Mouse (Mus musculus) forebrain, embryonic 16.5 days (tissue): ENCODE data around the gene Pou3f3. TPM values are rescaled to one million over a fixed set of nuclear protein-coding genes. Genes with fewer than 3 reads are reported as not detected.

Source experiments
- ATAC-seq: fragments of 200-750 bp; cut with Nextera tagmentation; 2 replicates; pipeline ENCODE4 v1.8.0; 2017; ENCODE audit warnings: mild to moderate bottlenecking, moderate library complexity
- H3K27ac ChIP-seq: fragments of 300-500 bp; sonication (generic); 2 replicates; pipeline ENCODE4 v1.5.1; 2014; ENCODE audit warnings: low read length, control low read depth
- H3K27me3 ChIP-seq: fragments of 300-500 bp; sonication (generic); replicated peaks from 2 replicates; pipeline ENCODE4 v1.6.1; 2014; ENCODE audit warnings: low read length; ENCODE audit not compliant: control insufficient read depth, insufficient read depth
- H3K36me3 ChIP-seq: fragments of 300-500 bp; sonication (generic); 2 replicates; pipeline ENCODE4 v1.6.1; 2014; ENCODE audit not compliant: control insufficient read depth, insufficient read depth
- H3K4me1 ChIP-seq: fragments of 300-500 bp; sonication (generic); replicated peaks from 2 replicates; pipeline ENCODE4 v1.6.1; 2014; ENCODE audit warnings: low read length; ENCODE audit not compliant: control insufficient read depth, insufficient read depth
- H3K4me2 ChIP-seq: fragments of 300-500 bp; sonication (generic); 2 replicates; pipeline ENCODE4 v1.6.1; 2014; ENCODE audit warnings: mild to moderate bottlenecking, low read length, control low read depth
- H3K4me3 ChIP-seq: fragments of 300-500 bp; sonication (generic); replicated peaks from 2 replicates; pipeline ENCODE4 v1.5.1; 2014; ENCODE audit warnings: mild to moderate bottlenecking, low read length, control low read depth
- H3K9ac ChIP-seq: fragments of 300-500 bp; sonication (generic); replicated peaks from 2 replicates; pipeline ENCODE4 v1.6.1; 2014; ENCODE audit warnings: low read depth, low read length, control low read depth
- H3K9me3 ChIP-seq: fragments of 300-500 bp; sonication (generic); 2 replicates; pipeline ENCODE4 v1.6.1; 2016; ENCODE audit warnings: low read length; ENCODE audit not compliant: control insufficient read depth
- WGBS: fragments of 180-500 bp; shearing (Covaris S2); extraction: QIAGEN DNeasy Blood & Tissue Kit; methylation state at CpG from one replicate; pipeline ENCODE4 v1.1.7; 2014; 5-methylcytosine and 5-hydroxymethylcytosine counted together
- polyA plus RNA-seq: library from polyadenylated mRNA; unstranded; fragments of >200 nt; fragmentation: Nextera tagmentation; extraction: Ambion mirVana; gene quantifications from 2 replicates; pipeline ENCODE4 v1.2.1, GENCODE M21; 2015

Gene Pou3f3
- polyA plus RNA-seq, 1 experiment from 2014 or later: 41.0 TPM

DNA sequence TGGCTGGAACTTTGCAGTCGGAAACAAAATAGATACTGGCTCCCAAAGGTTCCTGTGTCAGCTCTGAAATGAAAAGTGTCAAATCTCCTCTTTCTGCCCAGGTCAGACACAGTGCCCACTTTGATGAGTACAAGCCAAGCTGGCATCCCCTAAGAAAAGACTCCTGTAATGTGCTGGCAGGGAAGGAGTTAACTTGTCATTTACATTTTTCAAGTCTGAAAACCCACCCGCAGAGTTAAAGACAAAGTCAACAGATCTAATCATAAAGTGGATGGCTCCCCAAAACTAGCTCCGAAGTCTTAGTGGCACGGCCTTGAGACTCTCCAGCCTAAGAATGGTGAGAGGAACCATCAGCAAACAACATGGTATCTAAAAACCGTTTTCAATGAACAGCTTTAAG is 11.6 kb downstream of the Pou3f3 start:
- H3K9me3 ChIP-seq: no peaks in the 10 kb centered on the region
- peak overlapping the region; percentile 79 for H3K27ac ChIP-seq
- H3K27me3 ChIP-seq: no peaks in the 10 kb centered on the region
- H3K4me1 ChIP-seq: peaks cover 73% of the 10 kb centered on the region
- WGBS: 9% methylated on average over 5 of the region's 5 CpGs
- H3K36me3 ChIP-seq: no peaks in the 10 kb centered on the region
- H3K4me2 ChIP-seq: peak overlapping the region; percentile 81
- ATAC-seq: no peak
- H3K9ac ChIP-seq: peak overlapping the region; percentile 49
- H3K4me3 ChIP-seq: peak overlapping the region; percentile 8

DNA sequence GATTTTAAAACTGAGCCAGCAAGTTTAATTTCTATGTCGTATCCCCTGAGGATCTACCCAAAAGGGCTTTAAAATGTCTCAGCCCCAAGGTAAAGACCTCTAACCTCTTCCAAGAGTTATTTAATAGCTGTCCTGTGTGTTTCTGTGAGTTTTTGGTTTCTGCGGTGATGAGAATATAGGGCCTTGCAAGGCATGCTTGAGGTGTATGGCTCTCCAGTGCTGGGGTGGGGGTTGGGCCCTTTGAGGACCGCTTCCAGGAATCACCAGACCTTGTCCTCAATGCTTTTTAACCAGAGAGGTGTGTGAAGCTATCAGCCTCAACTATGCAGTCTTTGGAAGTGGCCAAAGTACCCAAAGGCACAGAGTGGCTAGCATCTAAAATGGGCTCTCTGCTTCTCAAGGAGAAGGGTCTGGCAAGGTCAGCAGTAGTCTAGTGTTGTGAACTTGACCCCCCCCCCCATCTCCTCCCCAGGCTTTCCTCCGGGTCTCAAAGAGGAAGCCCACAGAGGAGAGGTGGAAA is 12.1 kb downstream of the Pou3f3 start:
- no peak for ATAC-seq
- no peaks in the 10 kb centered on the region for H3K9me3 ChIP-seq
- H3K4me1 ChIP-seq: peaks cover 73% of the 10 kb centered on the region
- WGBS: 9% methylated on average over 4 of the region's 4 CpGs
- H3K4me2 ChIP-seq: peak overlapping the region; percentile 81
- H3K4me3 ChIP-seq: peak overlapping the region; percentile 8
- H3K9ac ChIP-seq: peak overlapping the region; percentile 49
- H3K36me3 ChIP-seq: no peaks in the 10 kb centered on the region
- H3K27ac ChIP-seq: peak overlapping the region; percentile 79
- no peaks in the 10 kb centered on the region for H3K27me3 ChIP-seq

DNA sequence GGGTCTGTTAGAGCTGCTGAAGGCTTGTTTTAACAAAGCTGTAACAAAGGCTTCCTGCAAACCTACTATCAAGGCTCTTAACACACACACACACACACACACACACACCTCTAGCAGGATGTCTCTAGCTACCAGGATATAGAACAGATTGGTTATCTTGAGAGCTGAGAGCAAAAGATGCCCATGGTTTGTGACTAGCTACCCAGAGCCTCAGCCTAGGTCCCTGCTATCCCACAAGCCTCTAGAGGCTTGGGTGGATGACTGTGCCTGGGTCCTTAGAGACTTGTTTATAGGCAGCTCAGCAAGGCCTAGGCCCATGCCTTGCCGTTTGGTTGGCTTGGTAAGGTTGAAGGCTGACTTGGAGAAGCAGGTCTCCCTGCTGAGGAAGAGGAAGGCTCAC is 13.5 kb downstream of the Pou3f3 start:
- peak overlapping the region; percentile 59 for H3K4me3 ChIP-seq

DNA sequence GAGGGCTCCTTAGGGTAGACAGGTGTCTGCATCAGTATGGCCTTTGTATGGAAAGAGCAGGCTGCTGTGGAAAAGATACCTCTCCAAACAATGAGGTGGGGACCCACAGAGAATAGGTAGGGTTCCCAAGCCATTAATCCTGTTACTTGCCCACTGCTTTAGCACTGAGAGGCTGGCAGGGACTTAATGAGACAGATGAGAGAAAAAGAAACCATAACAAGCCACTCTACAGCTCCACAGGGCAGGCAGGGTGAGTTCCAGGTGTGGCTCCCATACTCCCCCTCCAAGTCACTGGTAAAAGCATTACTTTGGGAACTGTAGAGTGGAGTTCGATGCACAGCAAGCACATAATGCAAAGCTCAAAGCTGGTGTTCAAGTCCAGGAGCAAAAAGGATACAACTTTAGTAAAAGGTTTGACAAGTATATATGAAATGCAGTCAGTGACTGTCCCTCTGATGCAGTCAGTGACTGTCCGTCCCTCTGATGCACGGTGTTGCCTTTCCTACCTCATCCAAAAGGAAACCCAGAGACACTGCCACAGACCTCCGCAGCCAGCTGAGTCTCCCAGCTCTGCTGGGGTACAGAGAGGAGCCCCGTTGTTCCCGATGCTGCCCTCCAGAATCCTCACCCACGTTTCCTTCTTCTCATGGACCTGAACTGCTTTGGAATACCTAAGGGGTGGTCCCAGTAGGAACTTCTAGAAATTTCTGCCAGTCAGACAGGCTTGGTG is 14.0 kb downstream of the Pou3f3 start:
- Histone ChIP-seq H3K4me3 (peak overlapping the region; percentile 59), H3K27ac (peak overlapping the region; percentile 79), H3K36me3 (no peaks in the 10 kb centered on the region), H3K4me2 (peak overlapping the region; percentile 81), H3K9me3 (no peaks in the 10 kb centered on the region), H3K4me1 (peaks cover 70% of the 10 kb centered on the region), H3K27me3 (no peaks in the 10 kb centered on the region), H3K9ac (peak overlapping the region; percentile 44)
- 13% methylated on average over 7 of the region's 7 CpGs for WGBS
- no peak for ATAC-seq

More for the DNA sequence above, 13.5 kb downstream of the Pou3f3 start:
- WGBS: 17% methylated on average over 1 of the region's 1 CpGs
- H3K4me2 ChIP-seq: peak overlapping the region; percentile 81
- H3K36me3 ChIP-seq: no peaks in the 10 kb centered on the region
- H3K27ac ChIP-seq: peak overlapping the region; percentile 79
- H3K9ac ChIP-seq: peak overlapping the region; percentile 44
- H3K9me3 ChIP-seq: no peaks in the 10 kb centered on the region
- ATAC-seq: no peak
- peaks cover 71% of the 10 kb centered on the region for H3K4me1 ChIP-seq
- no peaks in the 10 kb centered on the region for H3K27me3 ChIP-seq

DNA sequence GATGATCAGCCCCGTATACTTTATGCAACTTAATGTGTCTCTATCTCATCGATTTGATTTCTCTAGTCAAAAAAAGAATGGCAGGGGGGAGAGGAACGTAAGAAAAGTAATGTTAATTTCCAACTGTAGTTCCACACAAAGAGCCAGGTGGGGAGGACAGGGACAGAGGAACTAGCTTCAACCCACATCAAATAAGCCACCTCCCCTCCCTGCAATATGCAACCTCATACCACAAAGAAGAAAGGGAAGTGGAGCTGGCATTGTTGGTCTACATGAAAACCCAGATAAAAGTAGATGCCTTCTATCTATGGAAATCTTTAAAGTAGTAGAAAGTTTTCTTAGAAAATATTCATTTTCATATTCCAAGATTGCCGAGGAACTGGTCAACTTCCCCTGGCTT is 14.7 kb downstream of the Pou3f3 start:
- peaks cover 68% of the 10 kb centered on the region for H3K4me1 ChIP-seq
- peak overlapping the region; percentile 44 for H3K9ac ChIP-seq
- H3K27ac ChIP-seq: peak overlapping the region; percentile 79
- no peaks in the 10 kb centered on the region for H3K36me3 ChIP-seq
- H3K9me3 ChIP-seq: no peaks in the 10 kb centered on the region
- peak overlapping the region; percentile 59 for H3K4me3 ChIP-seq
- H3K4me2 ChIP-seq: peak overlapping the region; percentile 81
- WGBS: 12% methylated on average over 4 of the region's 4 CpGs
- no peaks in the 10 kb centered on the region for H3K27me3 ChIP-seq
- no peak for ATAC-seq

DNA sequence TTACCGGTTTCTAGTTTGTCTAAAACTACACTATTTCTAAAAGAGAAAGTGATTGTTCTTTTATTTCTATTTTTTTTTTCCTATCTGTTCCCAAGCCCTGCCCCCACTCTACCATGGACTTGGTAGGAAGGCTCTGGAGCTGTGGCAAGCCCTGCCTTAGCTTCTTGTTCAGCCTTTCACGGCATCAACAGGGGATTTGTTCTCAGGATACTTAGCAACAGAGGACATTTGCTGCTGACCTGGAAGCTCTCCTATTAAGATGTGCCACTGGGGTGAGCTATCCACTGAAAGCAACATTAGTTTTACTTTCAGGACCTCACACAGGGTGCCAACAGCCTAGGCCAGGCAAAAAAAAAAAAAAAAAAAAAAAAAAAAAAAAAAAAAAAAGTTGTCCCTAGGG is 15.4 kb downstream of the Pou3f3 start:
- H3K27ac ChIP-seq: peak overlapping the region; percentile 79; the same call in 1 of the 2 replicates

DNA sequence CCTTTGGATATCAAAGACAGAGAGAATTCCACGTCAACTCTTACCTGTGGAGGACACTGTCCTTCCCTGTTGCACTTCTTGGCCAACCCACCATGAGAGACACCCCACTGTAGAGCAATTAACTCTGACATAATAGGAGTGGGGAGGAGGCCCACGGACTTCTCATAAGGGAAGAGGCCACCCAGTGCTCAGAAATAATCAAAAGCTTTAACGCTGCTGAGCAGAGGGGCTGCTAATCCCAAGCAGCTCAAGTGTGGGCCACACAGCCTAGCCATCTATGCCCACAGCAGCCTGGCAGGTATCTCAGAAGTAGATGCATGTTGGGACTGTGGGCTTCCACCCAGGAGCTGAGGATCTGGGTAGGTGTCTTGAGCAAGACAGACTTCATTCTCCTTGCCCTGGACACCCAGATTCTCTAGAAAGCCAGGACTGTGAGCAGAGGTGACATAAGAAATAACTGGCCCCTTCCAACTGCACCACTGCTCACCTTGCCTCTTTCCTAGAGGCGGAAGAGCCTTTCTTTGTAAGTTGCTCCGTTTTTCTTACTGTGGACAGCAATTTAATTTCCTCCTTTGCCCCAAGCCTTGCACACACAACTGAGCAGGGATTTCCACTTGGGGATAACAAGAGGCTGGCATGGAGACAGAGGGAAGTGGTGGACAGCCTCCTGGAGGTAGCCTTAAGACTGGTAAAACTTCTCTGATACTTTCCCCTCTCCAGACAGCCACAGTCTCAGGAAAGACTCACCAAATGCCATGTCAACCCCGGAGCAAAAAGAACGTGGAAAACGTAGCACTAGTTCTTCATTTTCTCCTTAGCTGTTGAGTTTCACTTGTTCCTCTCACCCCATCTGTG is 16.1 kb downstream of the Pou3f3 start:
- H3K4me1 ChIP-seq: peaks cover 56% of the 10 kb centered on the region
- peak overlapping the region; percentile 81 for H3K4me2 ChIP-seq
- H3K9me3 ChIP-seq: no peaks in the 10 kb centered on the region
- H3K27ac ChIP-seq: peak overlapping the region; percentile 62
- no peaks in the 10 kb centered on the region for H3K36me3 ChIP-seq
- no peak for ATAC-seq
- WGBS: 7% methylated on average over 8 of the region's 8 CpGs
- peak overlapping the region; percentile 59 for H3K4me3 ChIP-seq
- peak overlapping the region; percentile 82 for H3K9ac ChIP-seq
- no peaks in the 10 kb centered on the region for H3K27me3 ChIP-seq

More for the DNA sequence above, 15.4 kb downstream of the Pou3f3 start:
- 8% methylated on average over 2 of the region's 2 CpGs for whole genome bisulfite sequencing
- peak overlapping the region; percentile 81 for H3K4me2 ChIP-seq
- H3K36me3 ChIP-seq: no peaks in the 10 kb centered on the region
- no peak for ATAC-seq
- peak overlapping the region; percentile 59 for H3K4me3 ChIP-seq
- peak overlapping the region; percentile 44 for H3K9ac ChIP-seq
- H3K27me3 ChIP-seq: no peaks in the 10 kb centered on the region
- H3K9me3 ChIP-seq: no peaks in the 10 kb centered on the region
- peaks cover 60% of the 10 kb centered on the region for H3K4me1 ChIP-seq

DNA sequence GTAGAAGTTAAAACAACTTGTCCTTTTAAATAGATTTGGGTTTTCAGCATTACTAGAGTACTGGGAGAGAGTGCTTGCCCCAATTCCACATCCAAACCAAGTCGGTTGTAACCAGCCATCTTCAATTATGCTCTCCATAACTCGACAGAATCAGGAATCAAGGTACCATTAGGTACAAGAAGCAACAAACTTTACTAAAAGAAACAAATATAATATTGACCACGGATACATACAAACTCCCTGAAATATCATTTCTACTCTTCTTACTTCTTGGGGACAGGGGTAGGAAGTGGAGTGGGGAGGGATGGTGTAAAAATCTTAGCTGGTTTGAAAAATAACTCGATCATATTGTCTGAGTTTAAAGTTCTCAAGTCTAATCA is 16.7 kb downstream of the Pou3f3 start:
- peak overlapping the region; percentile 62 for H3K27ac ChIP-seq
- peak overlapping the region; percentile 81 for H3K4me2 ChIP-seq
- H3K9me3 ChIP-seq: no peaks in the 10 kb centered on the region
- no peaks in the 10 kb centered on the region for H3K27me3 ChIP-seq
- H3K4me1 ChIP-seq: peaks cover 50% of the 10 kb centered on the region
- 7% methylated on average over 4 of the region's 4 CpGs for WGBS
- peak overlapping the region; percentile 82 for H3K9ac ChIP-seq
- H3K4me3 ChIP-seq: peak overlapping the region; percentile 59
- no peaks in the 10 kb centered on the region for H3K36me3 ChIP-seq
- no peak for ATAC-seq
